Mouse (Mus musculus) liver, embryonic 15.5 days (tissue): ENCODE data around the gene Gm7697. TPM values are rescaled to one million over a fixed set of nuclear protein-coding genes. Genes with fewer than 3 reads are reported as not detected.

ENCODE experiments used
- polyA plus RNA-seq: library from polyadenylated mRNA; unstranded; fragments of >200 nt; fragmentation: Nextera tagmentation; extraction: Ambion mirVana; gene quantifications from 2 replicates; pipeline ENCODE4 v1.2.1, GENCODE M21; 2015

Gene Gm7697
- polyA plus RNA-seq, 1 experiment from 2014 or later: not detected

Other genes with a start within 250 kb of the Gm7697 start
- gene Gm9495, start 69.4 kb downstream of the Gm7697 start, polyA plus RNA-seq: not detected in 2 replicates
- 6.9 and 7.2 TPM in 2 replicates for gene Zfp868, start 102.6 kb upstream of the Gm7697 start, polyA plus RNA-seq
- 0.44 and 0.54 TPM in 2 replicates for gene Zfp964, start 131.5 kb upstream of the Gm7697 start, polyA plus RNA-seq
- 10.7 and 11.3 TPM in 2 replicates for gene Zfp869, start 187.7 kb upstream of the Gm7697 start, polyA plus RNA-seq
- 2.0 and 2.2 TPM in 2 replicates for gene Zfp963, start 227.0 kb upstream of the Gm7697 start, polyA plus RNA-seq